Mouse (Mus musculus): Measurements from ENCODE around the gene Bicd2. TPM values are rescaled to one million over a fixed set of nuclear protein-coding genes. Genes with fewer than 3 reads are reported as not detected.

Gene Bicd2
- polyA plus RNA-seq, 1 experiment from 2014 or later: 5.8 TPM

- Histone ChIP-seq H3K4me2 (ENCODE audit: low read depth, low read length) (no peak overlapping the region), H3K9ac (replicated peaks) (0 out of 2 replicates have a peak overlapping the region, but pooled peaks have one; percentile 1), H3K9me3 (ENCODE audit: low read length) (no peaks in the 10 kb centered on the region), H3K27me3 (ENCODE audit: insufficient read depth, low read length) (no peaks in the 10 kb centered on the region), H3K36me3 (replicated peaks; ENCODE audit: insufficient read depth, low read length) (peaks cover 15% of the 10 kb centered on the region), H3K4me1 (ENCODE audit: insufficient read depth) (peaks cover 22% of the 10 kb centered on the region), H3K27ac (ENCODE audit: low read depth) (peak overlapping the region; percentile 55), H3K4me3 (ENCODE audit: low read depth, low read length) (no peak overlapping the region)
- TF ChIP-seq CTCF (IDR thresholded peaks at IDR 0.05; ENCODE audit: low read depth) (no peak), EP300 (IDR thresholded peaks at IDR 0.05; ENCODE audit: low read depth) (no peak)
- ATAC-seq (peak; percentile 84), DNase-seq (peak; percentile 56)
- 28% methylated on average over 3 of the region's 3 CpGs for WGBS (ENCODE audit: insufficient replicate concordance)
Measured at GRCm38 (mm10) chr13:49371428-49371899, 30.1 kb downstream of the Bicd2 start.

GRCm38 (mm10) chr13:49372370-49373060 lies 31.1 kb downstream of the Bicd2 start:
- H3K36me3 ChIP-seq (replicated peaks; ENCODE audit: insufficient read depth, low read length): peaks cover 19% of the 10 kb centered on the region
- ATAC-seq (no peak), DNase-seq (no peak)
- no peak overlapping the region for H3K27ac ChIP-seq (ENCODE audit: low read depth)
- H3K4me1 ChIP-seq (ENCODE audit: insufficient read depth): peaks cover 17% of the 10 kb centered on the region
- H3K4me2 ChIP-seq (ENCODE audit: low read depth, low read length): no peak overlapping the region
- WGBS (ENCODE audit: insufficient replicate concordance): 79% methylated on average over 9 of the region's 9 CpGs
- H3K27me3 ChIP-seq (ENCODE audit: insufficient read depth, low read length): no peaks in the 10 kb centered on the region
- no peaks in the 10 kb centered on the region for H3K9me3 ChIP-seq (ENCODE audit: low read length)
- H3K9ac ChIP-seq (replicated peaks): no peak overlapping the region
- H3K4me3 ChIP-seq (ENCODE audit: low read depth, low read length): no peak overlapping the region
- TF ChIP-seq EP300 (IDR thresholded peaks at IDR 0.05; ENCODE audit: low read depth) (no peak), CTCF (IDR thresholded peaks at IDR 0.05; ENCODE audit: low read depth) (no peak)

- TF ChIP-seq EP300 (IDR thresholded peaks at IDR 0.05; ENCODE audit: low read depth): no peak
- no peak for TF ChIP-seq CTCF (IDR thresholded peaks at IDR 0.05; ENCODE audit: low read depth)
- no peak for ATAC-seq
- no peak for DNase-seq
- H3K4me3 ChIP-seq (ENCODE audit: low read depth, low read length): no peak overlapping the region
- no peaks in the 10 kb centered on the region for H3K9me3 ChIP-seq (ENCODE audit: low read length)
- no peak overlapping the region for H3K4me2 ChIP-seq (ENCODE audit: low read depth, low read length)
- no peaks in the 10 kb centered on the region for H3K27me3 ChIP-seq (ENCODE audit: insufficient read depth, low read length)
- peaks cover 19% of the 10 kb centered on the region for H3K4me1 ChIP-seq (ENCODE audit: insufficient read depth)
- H3K27ac ChIP-seq (ENCODE audit: low read depth): no peak overlapping the region
- WGBS (ENCODE audit: insufficient replicate concordance): 72% methylated on average over 6 of the region's 6 CpGs
- peaks cover 34% of the 10 kb centered on the region for H3K36me3 ChIP-seq (replicated peaks; ENCODE audit: insufficient read depth, low read length)
- no peak overlapping the region for H3K9ac ChIP-seq (replicated peaks)
Measured at GRCm38 (mm10) chr13:49374304-49374703, 32.9 kb downstream of the Bicd2 start.

- no peaks in the 10 kb centered on the region for H3K27me3 ChIP-seq (ENCODE audit: insufficient read depth, low read length)
- WGBS (ENCODE audit: insufficient replicate concordance): 64% methylated on average over 6 of the region's 6 CpGs
- H3K9me3 ChIP-seq (ENCODE audit: low read length): no peaks in the 10 kb centered on the region
- peaks cover 19% of the 10 kb centered on the region for H3K4me1 ChIP-seq (ENCODE audit: insufficient read depth)
- TF ChIP-seq EP300 (IDR thresholded peaks at IDR 0.05; ENCODE audit: low read depth) (no peak), CTCF (IDR thresholded peaks at IDR 0.05; ENCODE audit: low read depth) (no peak)
- H3K4me2 ChIP-seq (ENCODE audit: low read depth, low read length): no peak overlapping the region
- peaks cover 34% of the 10 kb centered on the region for H3K36me3 ChIP-seq (replicated peaks; ENCODE audit: insufficient read depth, low read length)
- H3K27ac ChIP-seq (ENCODE audit: low read depth): no peak overlapping the region
- no peak for ATAC-seq
- no peak for DNase-seq
- no peak overlapping the region for H3K9ac ChIP-seq (replicated peaks)
- H3K4me3 ChIP-seq (ENCODE audit: low read depth, low read length): no peak overlapping the region
Measured at GRCm38 (mm10) chr13:49374730-49375129, 33.3 kb downstream of the Bicd2 start.

- no peak for ATAC-seq
- TF ChIP-seq EP300 (IDR thresholded peaks at IDR 0.05; ENCODE audit: low read depth) (no peak), CTCF (IDR thresholded peaks at IDR 0.05; ENCODE audit: low read depth) (no peak)
- Histone ChIP-seq H3K4me1 (ENCODE audit: insufficient read depth) (peaks cover 7% of the 10 kb centered on the region; the same call in 1 of the 2 replicates), H3K36me3 (replicated peaks; ENCODE audit: insufficient read depth, low read length) (peaks cover 57% of the 10 kb centered on the region), H3K27ac (ENCODE audit: low read depth) (no peak overlapping the region), H3K4me3 (ENCODE audit: low read depth, low read length) (no peak overlapping the region), H3K9ac (replicated peaks) (no peak overlapping the region), H3K27me3 (ENCODE audit: insufficient read depth, low read length) (no peaks in the 10 kb centered on the region), H3K9me3 (ENCODE audit: low read length) (no peaks in the 10 kb centered on the region), H3K4me2 (ENCODE audit: low read depth, low read length) (no peak overlapping the region)
- no peak for DNase-seq
- WGBS (ENCODE audit: insufficient replicate concordance): 72% methylated on average over 6 of the region's 6 CpGs
Measured at GRCm38 (mm10) chr13:49377608-49378007, 36.2 kb downstream of the Bicd2 start.

GRCm38 (mm10) chr13:49379301-49379700 lies 37.9 kb downstream of the Bicd2 start:
- Histone ChIP-seq H3K27ac (ENCODE audit: low read depth) (no peak overlapping the region), H3K4me2 (ENCODE audit: low read depth, low read length) (no peak overlapping the region), H3K4me1 (ENCODE audit: insufficient read depth) (0 out of 2 replicates have a peak, but pooled peaks cover 4% of the 10 kb centered on the region), H3K27me3 (ENCODE audit: insufficient read depth, low read length) (no peaks in the 10 kb centered on the region), H3K9ac (replicated peaks) (no peak overlapping the region), H3K4me3 (ENCODE audit: low read depth, low read length) (no peak overlapping the region), H3K9me3 (ENCODE audit: low read length) (no peaks in the 10 kb centered on the region), H3K36me3 (replicated peaks; ENCODE audit: insufficient read depth, low read length) (peaks cover 70% of the 10 kb centered on the region)
- no peak for TF ChIP-seq EP300 (IDR thresholded peaks at IDR 0.05; ENCODE audit: low read depth)
- no peak for ATAC-seq
- 86% methylated on average over 20 of the region's 20 CpGs for WGBS (ENCODE audit: insufficient replicate concordance)
- DNase-seq: no peak
